Mouse (Mus musculus) left cerebral cortex, postnatal 25 days (tissue): ENCODE results near the gene Fbxo42. TPM values are rescaled to one million over a fixed set of nuclear protein-coding genes. Genes with fewer than 3 reads are reported as not detected.

Experiments used
- DNase-seq, 2 experiments: peaks; one replicate each; pipeline ENCODE4 v3.0.0; 2022; ENCODE audit warnings: low spot score in 2 of 2, mixed read lengths in 1 of 2
- intact Hi-C: fragments of 180-260 bp; cut with DNase I; formaldehyde crosslinking; loops from one replicate; pipeline ENCODE4 v1.15.1; 2025
- total RNA-seq, 2 experiments: library from RNA; stranded (reverse); gene quantifications; 2 replicates each; pipeline ENCODE4 v1.2.3; 2021

The Fbxo42 gene
- total RNA-seq, 2 experiments from 2014 or later = 31.4 to 32.3 TPM

DNA sequence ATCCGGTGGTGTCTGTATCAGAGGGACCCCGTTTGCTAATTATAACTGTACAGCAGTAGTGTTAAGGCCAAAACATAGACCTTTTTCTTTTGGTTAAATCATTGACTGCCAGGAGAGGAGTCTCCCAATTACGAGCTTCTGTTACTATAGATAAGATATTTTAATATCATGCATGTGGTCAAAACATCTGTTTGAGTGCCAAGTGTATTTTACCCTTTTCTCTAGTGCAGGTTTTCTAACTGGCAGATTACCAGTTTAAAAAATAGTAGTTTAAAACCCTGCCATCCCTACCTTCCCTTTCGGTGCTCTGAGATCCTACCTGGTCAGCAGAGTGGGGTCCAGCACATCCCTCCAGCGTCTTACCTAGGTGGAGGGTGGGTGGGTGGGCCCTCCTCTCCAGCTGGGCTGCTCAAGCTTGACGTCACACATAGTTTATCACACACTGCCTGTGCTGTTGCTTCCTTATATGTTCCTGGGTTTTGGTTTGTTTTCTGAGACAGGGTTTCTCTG, 14.0 kb downstream of the Fbxo42 start:
- intact Hi-C loops = no loop called here
- DNase-seq = no peak

DNA sequence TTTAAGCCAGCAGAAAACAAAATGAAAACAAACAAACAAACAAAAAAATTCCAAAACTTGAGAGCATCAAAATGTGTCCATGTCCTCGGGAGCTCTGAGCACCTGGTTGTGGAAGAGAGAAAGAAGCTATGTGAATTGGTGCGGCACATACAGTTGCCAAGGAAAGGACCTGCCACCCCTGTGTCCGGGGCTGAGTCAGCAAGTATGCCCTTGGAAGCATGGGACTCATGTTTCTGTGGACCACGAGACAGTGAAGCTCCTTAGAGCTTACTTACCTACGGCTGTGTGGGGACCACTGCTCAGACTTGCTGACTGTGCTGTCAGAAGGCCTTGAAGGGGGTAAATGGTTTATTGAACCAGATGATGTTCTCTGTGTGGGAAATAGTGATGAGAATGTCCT, 16.0 kb downstream of the Fbxo42 start:
- no peak for DNase-seq
- intact Hi-C loops = no loop called here

DNA sequence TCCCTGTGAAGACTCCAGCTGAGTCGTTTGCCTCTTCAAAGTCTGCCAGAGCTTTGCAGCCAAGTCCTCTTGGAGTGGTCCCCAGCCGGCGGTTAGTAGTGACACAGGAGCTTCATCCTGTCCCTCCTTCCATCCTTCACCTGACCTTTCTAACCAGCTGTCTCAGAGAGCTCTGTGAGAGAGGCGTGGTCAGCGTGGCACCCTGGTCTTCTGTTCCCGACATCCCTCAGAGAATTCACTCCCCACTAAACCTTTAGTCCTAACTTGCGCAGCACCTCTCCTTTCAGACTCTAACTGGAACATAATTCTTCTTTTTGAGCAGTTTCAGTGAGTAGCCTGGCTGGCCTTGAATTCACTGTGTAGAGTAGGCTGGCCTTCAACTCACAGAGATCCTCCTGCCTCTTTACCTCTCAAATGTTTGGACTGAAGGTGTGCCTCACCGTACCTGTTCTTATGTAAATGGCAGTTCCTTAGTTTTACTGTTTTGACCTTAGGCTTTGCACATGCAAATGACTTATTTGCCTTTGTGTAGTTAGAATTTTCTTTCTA, 18.1 kb downstream of the Fbxo42 start:
- DNase-seq = no peak
- intact Hi-C loops = no loop called here

DNA sequence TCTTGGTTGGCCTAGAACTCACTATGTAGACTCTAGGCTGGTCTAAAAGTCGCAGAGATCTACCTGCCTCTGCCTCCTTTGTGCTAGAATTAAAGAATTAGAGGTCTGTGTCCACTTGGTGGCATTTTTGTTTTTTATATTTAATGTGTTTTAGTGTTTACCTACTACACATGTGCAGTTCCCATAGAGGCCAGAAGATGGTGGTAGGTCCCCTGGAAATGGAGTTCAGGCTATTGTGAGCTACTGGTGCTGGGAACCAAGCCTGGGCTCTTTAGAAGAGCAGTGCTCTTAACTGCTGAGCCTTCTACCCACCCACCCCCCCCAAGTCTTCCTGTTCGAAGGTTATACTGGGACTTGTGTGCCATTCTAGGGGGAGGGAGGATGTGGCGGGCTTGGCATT, 19.4 kb downstream of the Fbxo42 start:
- intact Hi-C loops = no loop called here
- DNase-seq = no peak

DNA sequence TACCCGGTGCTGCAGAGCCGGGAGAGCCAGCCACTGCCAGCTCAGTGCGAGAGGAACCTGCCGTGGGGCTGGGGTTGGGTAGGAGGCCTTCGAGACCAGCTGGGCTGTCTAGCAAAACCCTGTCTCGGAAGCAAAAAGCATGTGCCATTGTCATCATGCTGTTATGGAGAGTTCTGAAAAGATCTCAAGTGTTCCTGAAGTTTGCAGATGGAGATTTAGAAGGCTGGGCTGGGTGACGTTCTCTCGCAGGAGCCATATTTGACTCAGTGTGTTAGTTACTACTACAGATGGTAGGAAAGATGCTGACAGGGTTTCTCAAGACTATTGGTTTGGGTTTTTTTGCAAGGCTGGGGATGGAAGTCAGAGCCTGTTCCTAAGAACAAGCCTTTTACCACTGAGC, 24.4 kb downstream of the Fbxo42 start:
- DNase-seq = peak in 1 of 2 experiments; percentile 41
- intact Hi-C loops = no loop called here

DNA sequence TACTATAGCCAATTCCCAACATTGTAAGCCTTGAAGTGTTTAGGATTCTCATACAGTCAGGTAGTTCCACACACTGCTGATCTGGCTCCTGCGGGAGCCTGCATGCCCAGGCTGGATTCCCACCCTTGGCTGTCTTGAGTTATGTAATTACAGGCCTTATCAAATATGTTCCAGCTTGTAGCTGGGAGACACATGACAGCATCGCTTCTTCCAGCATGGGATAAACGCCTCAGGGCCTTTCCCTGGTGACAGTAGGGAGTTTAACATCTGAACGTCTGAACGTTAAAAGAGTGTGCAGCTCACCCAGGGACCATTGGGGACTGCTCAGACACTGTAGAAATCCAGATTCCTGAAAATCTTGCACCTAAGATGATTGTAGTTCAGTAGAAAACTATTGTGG, 28.1 kb downstream of the Fbxo42 start:
- peak in 1 of 2 experiments; percentile 14 for DNase-seq
- intact Hi-C loops = loop anchor here (5.0 kb wide), 1 partner anchor 33 kb away; no protein-coding TSS in a partner anchor

DNA sequence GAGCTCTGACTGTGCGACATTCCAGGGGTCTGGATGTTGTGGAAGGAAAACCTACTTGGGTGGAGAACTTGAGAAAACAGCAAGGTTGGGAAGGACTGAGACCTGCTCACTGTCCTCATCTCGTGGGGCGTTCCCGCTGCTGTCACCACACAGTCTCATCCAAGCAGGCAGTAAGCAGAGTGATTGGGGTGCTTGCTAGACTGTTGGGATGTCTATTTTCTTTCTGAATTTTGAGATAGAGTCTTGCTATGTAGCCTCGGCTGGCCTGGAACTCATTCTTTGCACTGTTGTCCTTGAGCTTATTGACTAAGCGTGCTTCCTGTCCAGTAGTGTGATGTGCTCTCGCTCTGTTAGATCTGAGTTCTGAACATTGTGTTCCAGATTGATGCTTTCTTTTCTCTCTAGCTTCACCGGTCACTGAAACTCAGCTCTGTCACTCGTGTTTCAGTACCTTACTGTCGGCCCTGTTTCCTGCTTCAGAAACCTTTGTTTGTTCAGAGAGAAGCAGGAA, 28.7 kb downstream of the Fbxo42 start:
- DNase-seq = no peak
- intact Hi-C loops = loop anchor here (5.0 kb wide), 1 partner anchor 34 kb away; no protein-coding TSS in a partner anchor

DNA sequence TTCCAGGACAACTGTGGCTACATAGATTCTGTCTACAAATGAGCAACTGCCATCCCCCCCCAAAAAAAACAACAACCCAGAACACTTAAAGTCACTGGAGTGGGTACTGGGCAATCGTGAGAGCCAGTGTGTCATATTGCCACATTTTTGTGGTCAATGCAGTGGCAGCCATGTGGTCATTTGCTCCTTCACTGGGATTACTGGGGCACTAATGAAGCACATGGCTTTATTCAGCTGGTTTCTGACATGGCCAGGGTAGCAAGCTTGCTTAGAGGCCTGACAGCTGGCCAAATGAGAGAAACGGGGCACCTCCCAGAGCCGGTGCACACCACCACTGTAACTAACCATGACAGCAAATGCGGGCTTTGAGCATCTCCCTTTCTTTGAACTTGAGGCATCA, 30.8 kb downstream of the Fbxo42 start:
- no peak for DNase-seq
- intact Hi-C loops = loop anchor here (5.0 kb wide), 1 partner anchor 36 kb away; no protein-coding TSS in a partner anchor

DNA sequence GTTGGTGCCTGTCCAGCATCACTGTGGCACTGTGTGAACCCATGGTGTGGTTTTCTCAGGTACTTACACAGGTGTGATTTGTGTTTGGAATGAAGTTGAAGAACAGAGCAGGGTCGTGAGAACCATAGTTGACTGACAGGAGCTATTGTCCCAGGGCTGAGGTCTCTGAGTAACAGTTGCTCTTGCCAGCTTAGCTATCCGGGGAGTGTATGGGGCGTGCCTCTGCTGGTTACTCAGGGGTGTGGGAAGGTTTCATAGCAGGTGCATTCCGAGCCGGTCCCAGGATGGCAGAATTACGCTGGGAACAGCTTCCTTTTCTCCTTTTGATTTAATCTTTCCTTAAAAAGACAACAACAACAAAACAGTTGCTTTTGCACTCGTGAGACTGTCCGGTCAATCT, 33.1 kb downstream of the Fbxo42 start:
- intact Hi-C loops = no loop called here

DNA sequence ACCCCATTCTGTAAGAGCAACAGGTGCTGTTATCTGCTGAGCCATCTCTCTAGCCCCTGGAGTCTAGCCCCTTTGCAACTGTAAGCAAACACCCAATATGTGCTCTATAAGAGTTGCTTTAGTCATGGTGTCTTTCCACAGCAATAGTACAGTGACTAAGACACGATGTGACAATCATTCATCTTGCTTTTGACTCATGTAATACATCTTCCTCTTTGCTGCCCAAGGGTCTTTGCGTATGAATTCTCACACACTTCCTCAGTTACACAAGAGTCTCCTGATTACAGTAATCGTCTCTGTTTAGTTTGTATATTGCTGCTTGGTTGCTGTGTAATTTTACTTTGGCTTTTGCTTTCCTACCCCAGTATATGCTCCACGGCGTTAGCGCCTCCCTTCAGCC, 34.3 kb downstream of the Fbxo42 start:
- DNase-seq = no peak
- intact Hi-C loops = no loop called here

More for the DNA sequence above, 33.1 kb downstream of the Fbxo42 start:
- no peak for DNase-seq

DNA sequence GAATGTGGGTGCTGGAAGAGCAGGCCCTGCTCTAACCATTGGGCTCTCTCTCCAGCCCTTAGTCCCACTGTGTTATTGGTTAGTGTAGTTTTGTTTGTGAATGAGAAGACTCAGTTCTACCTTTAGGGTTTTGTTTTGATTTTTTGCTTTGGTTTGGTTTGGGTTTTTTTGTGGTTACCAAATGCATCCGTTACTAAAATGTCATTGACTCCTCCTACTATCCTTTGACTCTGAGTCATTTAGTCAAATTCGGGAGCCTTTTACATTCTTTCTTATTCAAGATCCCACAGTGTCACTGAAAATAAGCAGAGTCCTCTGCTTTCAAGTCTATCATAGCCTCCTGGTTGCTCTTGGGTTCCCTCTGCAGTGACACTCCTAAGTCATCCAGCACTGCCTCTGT, 36.2 kb downstream of the Fbxo42 start:
- DNase-seq = no peak
- intact Hi-C loops = no loop called here

DNA sequence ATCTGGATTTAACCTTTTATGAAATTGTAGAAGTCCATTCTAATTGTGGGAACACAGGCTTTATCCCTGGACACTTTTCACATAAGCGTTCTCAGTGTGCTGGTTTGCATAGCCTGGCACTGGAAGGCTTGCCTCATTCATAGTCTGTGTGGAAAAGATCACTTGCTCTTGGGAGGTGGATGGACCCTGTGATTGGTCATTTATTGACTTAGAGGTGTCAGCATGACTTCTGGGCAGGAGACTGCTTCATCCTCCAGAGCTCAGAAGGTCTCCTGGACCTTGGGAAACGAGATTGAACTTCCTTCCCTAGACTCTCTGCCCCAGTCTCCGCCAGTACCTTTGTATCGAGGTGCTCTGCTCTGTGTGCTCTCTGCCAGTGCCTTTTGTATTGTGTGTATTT, 36.7 kb downstream of the Fbxo42 start:
- DNase-seq = no peak
- intact Hi-C loops = no loop called here

DNA sequence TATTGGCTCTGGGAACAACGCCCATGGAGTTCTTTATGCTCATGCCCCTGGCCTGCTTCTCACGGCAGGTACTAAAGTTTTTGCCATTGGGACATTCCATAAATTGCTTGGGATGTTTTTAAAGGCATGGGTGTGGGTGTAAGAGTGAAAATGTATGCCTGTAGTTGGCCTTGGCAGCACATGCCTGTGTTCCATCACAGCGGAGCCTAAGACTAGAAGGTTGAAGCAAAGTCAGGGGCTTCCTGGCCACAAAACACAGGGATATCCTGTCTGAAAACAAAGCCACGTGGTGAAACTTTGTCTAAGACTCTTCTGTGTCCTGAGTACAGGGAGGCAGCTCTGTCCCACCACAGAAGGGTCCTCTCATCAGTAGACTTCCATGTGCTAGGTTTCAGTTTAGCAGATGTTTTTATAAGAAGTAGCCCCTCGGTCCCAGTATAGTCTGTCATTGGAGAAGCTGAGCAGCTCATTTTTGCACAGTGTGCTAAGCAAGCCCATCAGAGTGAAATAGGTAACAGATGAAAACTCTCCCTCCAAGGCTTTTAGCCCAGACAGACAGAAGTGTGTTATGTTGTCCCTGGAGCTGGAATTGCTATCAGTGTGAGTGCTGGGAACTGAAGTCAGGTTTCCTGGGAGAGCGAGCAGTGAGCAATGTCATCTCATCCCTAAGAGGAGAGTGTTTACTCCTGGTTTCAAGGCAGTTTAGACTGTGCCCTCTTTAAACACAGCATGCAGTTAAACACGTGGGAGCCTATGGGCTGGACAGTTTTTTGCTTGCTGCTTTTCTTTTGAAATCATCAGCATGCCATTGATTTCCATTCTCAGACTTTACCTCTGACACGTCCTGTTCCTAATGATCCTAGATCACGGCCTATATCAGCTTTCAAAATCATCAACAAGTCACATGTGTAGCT, 39.5 kb downstream of the Fbxo42 start:
- no peak for DNase-seq
- intact Hi-C loops = no loop called here

DNA sequence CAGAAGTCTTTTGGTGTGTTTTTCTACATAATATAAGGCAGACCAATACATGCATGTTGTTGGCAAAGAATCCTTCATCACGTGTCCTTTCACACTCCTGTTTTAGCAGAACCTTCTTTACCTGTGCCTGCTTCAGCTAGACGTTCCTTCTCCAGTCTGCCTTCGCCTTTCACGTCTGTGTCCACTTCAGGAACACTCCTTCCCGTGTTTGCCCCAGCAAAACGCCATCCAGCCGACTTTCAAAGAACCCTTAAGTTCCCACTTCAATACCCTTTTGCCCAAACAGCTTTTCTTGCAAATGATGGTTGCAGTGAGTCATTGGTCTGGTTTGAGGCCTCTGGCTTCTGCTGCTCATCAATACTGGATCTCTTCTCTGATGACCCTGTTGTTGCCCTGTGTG, 43.6 kb downstream of the Fbxo42 start:
- intact Hi-C loops = no loop called here
- no peak for DNase-seq

DNA sequence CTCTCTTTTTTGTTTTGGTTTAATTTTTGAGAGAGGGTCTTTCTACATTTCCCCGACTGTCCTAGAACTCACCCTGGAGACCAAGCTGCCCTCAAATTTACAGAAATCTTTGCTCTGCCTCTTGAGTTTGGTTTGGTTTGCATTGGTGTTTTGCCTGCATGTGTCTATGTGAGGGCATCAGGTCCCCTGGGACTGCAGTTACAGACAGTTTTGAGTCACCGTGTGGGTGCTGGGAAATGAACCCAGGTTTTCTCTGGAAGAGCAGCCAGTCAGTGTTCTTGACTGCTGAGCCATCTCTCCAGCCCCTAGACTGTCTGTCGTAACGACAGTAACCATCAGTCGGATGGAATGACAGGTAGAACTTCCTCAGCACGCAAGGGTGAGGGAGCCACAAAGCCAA, 46.8 kb downstream of the Fbxo42 start:
- intact Hi-C loops = no loop called here

DNA sequence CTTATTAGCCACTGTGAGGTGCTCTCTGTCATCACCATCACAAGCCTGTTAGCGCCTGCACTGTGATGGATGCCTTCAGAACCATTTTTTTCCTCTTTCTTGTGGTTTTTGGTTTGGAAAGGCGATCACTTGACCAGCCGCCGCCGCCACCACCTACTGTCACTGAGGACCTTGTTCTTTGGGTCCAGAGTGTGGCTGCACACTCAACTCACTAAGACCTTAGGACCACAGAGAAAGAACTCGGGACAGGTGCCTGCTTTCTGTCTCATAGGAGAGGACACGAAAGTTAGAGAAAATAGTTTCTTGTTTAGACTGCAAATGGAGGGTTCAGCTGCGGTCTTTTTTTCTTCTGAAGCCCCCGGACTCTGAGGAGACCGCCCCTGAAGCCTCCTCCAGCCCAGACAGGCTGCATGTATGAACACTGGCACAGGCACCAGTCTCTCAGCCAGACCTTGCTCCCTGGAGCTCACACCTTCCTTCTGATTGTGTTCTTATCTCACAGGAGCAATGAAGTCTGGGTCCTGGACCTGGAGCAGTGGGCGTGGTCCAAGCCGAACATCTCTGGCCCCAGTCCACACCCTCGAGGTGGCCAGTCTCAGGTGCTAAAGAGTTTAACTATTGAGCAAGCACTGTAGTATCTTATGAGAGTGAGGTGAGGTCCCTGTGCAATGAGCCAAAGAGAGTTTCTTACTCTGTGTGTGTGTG, 49.4 kb downstream of the Fbxo42 start:
- intact Hi-C loops = no loop called here
- DNase-seq = no peak

More for the DNA sequence above, 46.8 kb downstream of the Fbxo42 start:
- no peak for DNase-seq

DNA sequence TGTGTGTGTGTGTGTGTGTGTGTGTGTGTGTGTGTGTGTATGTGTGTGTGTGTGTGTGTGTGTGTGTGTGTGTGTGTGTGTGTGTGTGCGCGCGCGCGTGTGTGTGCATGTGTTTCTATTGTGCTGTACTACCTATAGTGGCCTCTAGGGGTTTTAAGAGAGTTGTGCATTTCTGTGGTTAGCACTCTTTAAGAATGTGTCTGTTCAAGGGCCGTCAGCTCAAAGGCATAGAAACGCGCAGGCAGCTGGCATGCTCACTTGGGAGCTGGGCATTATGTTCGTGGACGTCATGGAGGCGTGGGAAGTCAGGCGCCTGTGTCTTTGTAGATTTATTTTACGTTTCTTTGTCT, 49.9 kb downstream of the Fbxo42 start:
- intact Hi-C loops = no loop called here
- no peak for DNase-seq

DNA sequence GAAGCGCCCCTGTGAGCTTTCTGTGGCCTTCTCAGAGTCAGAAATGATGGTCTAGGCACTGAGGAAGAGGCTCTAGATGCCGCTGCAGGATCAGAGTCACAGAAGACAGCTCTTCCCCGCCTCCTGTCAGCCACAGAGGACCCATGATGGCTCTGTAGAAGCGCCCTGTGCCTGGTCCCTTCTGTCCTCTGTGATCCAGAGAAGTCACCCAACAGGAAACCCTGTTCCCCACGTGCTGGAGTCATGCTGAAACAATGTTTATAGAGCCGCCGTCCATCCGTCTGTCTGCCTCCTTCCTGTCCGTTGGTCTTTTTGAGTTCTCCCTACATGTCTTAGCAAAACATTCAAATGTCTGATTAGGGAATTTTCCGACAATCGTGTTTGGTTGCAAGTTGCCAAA, 53.2 kb downstream of the Fbxo42 start:
- intact Hi-C loops = loop anchor here (10.0 kb wide), 1 partner anchor 56 kb away; the partner anchor contains the start of gene Fbxo42
- no peak for DNase-seq

DNA sequence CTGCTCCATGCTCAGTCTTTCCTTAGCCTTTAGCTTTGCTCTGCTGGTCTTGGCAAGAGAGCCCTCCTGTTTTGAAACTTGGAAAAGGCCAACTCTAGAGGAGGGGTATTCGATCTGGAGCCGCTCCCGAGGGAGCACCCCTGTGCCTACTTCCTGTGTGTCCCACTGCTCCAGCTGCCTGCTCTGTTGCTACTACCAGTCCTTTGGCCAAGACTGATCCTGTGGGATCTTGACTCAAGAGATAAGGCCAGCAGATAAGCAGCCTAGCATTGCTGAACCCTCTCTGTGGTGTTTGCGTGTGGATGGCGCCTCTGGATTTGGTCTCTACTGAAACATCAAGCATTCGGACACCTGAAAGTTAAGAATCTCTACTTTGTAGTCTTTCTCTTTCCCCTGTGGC, 54.5 kb downstream of the Fbxo42 start:
- intact Hi-C loops = loop anchor here (10.0 kb wide), 1 partner anchor 57 kb away; the partner anchor contains the start of gene Fbxo42
- DNase-seq = no peak

DNA sequence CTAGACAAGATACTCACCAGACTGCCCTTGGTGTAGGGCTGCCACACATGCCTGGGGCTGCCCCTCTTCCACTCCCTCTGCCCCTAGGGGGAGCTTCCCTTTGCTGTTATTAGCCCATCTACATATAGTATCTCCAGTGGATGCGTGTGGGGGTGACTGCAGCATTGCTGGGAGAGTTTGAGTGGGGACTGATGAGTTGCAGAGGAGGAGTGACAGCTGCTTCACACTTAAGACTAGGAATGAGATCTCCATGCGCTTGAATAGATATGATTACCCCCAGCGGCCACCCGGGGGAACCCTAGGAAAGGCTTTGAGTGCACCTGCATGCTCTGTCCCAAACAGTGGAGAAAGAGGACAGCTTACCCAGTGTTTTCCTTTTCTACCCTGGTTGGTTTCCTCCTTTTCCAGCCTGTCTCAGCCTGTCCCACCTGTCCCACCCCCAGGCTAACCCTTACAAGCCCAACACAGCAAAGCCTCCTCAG, 56.9 kb downstream of the Fbxo42 start:
- intact Hi-C loops = loop anchor here (2.0 to 10.0 kb wide), 2 partner anchors 60 to 156 kb away; partner anchors contain the start of gene Fbxo42
- DNase-seq = peak; percentile 26 to 67
